Mouse (Mus musculus): ENCODE results near the gene Spag7. TPM values are rescaled to one million over a fixed set of nuclear protein-coding genes. Genes with fewer than 3 reads are reported as not detected.
A peak's percentile ranks its signal among the peaks of the same experiment; 100 is the strongest.

Gene Spag7
- polyA plus RNA-seq, 1 experiment from 2014 or later = 159 TPM

DNA sequence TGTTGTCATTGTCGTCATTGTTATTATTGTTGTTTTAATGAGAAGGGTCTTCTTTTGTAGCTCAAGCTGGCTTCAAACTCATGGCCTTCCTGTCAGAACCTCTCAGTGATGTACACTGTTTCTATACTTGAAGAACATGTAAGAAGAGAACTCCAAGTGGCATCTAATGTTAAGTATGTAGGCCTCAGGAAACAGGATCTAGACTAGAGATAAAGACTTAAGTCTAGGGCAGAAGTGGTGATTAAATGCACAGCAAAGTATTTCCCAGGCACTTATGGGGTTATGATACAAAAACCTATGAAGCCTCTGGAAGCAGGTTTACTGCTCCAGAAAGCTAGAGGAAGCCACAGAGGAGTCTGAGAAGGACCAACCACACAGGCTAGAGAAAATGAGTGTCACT is 30.9 kb downstream of the Spag7 start:
- Histone ChIP-seq H3K4me3 (no peak overlapping the region), H3K36me3 (0 out of 2 replicates have a peak, but pooled peaks cover 6% of the 10 kb centered on the region), H3K27ac (no peak overlapping the region), H3K4me1 (no peaks in the 10 kb centered on the region), H3K9ac (no peak overlapping the region), H3K9me3 (no peaks in the 10 kb centered on the region), H3K4me2 (no peak overlapping the region), H3K27me3 (no peaks in the 10 kb centered on the region)
- no peak for ATAC-seq (ENCODE audit: insufficient number of reproducible peaks, insufficient read depth, low FRiP score, low TSS enrichment, low read depth)
- 87% methylated on average over 1 of the region's 1 CpGs for WGBS

DNA sequence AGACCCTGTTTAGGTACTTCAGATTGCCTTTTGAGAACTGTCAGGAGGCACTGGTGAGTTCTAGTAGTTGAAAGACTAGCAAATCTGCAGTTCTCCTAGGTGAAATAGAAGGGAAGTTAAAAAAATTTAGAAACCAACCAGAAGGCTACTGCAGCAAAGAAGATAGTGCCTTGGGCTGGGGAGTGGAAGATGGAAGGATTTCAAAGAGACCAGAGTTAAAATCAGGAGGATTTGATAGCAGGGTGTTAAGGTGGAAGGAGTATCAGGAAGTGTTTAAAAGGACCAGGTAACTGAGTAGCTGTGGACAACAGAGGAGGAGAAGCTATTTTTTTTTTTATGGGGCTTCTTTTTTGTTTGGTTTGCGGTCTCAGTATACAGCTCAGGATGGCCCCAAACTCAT is 31.5 kb downstream of the Spag7 start:
- no peak overlapping the region for H3K9ac ChIP-seq
- H3K27me3 ChIP-seq = no peaks in the 10 kb centered on the region
- 0 out of 2 replicates have a peak, but pooled peaks cover 1% of the 10 kb centered on the region for H3K36me3 ChIP-seq
- H3K9me3 ChIP-seq = no peaks in the 10 kb centered on the region
- H3K4me3 ChIP-seq = no peak overlapping the region
- no peak overlapping the region for H3K27ac ChIP-seq
- no peak overlapping the region for H3K4me2 ChIP-seq
- WGBS = 89% methylated on average over 1 of the region's 1 CpGs
- no peaks in the 10 kb centered on the region for H3K4me1 ChIP-seq
- ATAC-seq (ENCODE audit: insufficient number of reproducible peaks, insufficient read depth, low FRiP score, low TSS enrichment, low read depth) = no peak

DNA sequence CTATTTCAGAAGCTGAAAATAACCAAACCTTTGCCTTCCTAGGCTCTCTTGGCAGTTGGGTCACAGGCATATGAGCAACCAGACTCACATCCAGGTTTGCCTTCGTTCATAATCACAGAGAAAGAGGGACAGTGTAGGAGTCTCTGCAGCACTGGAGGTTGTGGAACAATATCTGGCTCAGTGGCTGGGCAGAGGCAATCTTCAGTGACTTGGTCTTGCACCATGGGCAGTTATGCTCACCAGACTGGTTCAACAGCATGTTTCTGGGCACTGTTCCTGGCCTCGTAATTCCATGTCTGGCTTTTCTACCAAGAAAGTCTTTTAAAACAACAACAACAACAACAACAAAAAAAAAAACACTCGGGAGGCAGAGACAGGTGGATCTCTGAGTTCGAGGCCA is 33.6 kb downstream of the Spag7 start:
- Histone ChIP-seq H3K4me3 (no peak overlapping the region), H3K27me3 (no peaks in the 10 kb centered on the region), H3K36me3 (no peaks in the 10 kb centered on the region), H3K9me3 (no peaks in the 10 kb centered on the region), H3K4me2 (no peak overlapping the region), H3K9ac (no peak overlapping the region), H3K27ac (no peak overlapping the region), H3K4me1 (no peaks in the 10 kb centered on the region)
- WGBS = 77% methylated on average over 4 of the region's 4 CpGs
- ATAC-seq (ENCODE audit: insufficient number of reproducible peaks, insufficient read depth, low FRiP score, low TSS enrichment, low read depth) = no peak

DNA sequence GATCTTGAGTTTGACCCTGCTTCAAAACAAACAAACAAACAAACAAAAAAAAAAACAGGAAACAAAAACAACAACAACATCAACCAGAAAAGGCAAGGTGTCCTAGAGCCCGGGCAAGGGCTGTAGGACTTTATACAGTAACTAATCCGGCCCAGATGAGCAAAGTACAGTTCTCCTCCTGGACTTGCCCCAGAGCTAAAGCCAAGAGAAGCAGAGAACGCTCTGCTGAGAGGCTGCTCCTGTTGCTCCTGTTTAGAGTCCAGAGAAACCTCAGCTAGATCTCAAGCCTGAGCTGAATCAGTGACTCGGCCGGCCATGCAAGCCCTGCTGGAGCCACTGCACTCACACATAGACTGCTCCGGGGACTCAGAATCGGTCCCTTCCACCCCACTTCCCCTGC is 39.1 kb downstream of the Spag7 start:
- Histone ChIP-seq H3K36me3 (no peaks in the 10 kb centered on the region), H3K4me1 (no peaks in the 10 kb centered on the region), H3K27ac (no peak overlapping the region), H3K9ac (no peak overlapping the region), H3K4me2 (no peak overlapping the region), H3K4me3 (no peak overlapping the region), H3K27me3 (no peaks in the 10 kb centered on the region), H3K9me3 (no peaks in the 10 kb centered on the region)
- no peak for ATAC-seq (ENCODE audit: insufficient number of reproducible peaks, insufficient read depth, low FRiP score, low TSS enrichment, low read depth)
- 71% methylated on average over 7 of the region's 7 CpGs for WGBS

DNA sequence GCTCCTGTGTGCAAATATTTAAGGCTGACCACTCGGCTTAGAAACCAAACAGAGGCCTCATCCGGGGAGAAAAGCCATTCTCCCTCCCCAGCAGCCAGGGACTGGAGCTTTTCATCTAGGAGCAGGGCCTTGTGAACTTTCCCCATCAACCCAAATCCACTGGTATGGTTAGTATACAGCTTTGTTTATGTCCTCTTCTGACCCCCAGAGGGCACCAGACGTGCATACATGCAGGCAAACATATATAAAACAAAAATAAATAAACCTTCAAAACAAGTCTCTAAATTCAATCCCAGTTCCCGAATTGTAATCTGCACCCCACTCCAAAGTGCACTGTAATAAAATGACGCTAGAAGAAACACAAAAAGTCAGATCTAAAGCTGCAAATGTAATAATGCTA is 39.7 kb downstream of the Spag7 start:
- H3K36me3 ChIP-seq = no peaks in the 10 kb centered on the region
- H3K9me3 ChIP-seq = no peaks in the 10 kb centered on the region
- no peak overlapping the region for H3K4me3 ChIP-seq
- no peak overlapping the region for H3K27ac ChIP-seq
- no peak overlapping the region for H3K9ac ChIP-seq
- no peaks in the 10 kb centered on the region for H3K27me3 ChIP-seq
- H3K4me1 ChIP-seq = no peaks in the 10 kb centered on the region
- WGBS = 48% methylated on average over 5 of the region's 5 CpGs
- ATAC-seq (ENCODE audit: insufficient number of reproducible peaks, insufficient read depth, low FRiP score, low TSS enrichment, low read depth) = no peak
- H3K4me2 ChIP-seq = no peak overlapping the region

DNA sequence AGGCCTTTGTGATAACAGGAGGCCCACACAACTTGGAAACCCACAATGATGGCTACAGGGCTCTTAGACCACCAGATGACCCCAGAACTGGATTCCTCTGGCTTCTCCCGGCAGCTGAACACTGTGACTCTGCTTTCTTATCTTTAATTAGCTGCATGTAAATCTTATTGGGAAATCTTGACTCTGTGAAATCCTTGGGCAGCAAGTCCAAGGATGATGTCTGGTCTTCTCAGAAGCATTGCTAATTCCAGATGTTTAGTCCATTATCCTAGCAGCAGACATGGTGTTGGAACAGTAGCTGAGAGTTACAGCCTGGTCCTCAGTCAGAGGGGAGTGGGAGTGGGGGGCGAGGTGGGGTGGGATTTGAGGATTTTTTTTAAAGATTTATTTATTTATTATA is 40.8 kb downstream of the Spag7 start:
- 72% methylated on average over 2 of the region's 2 CpGs for WGBS

DNA sequence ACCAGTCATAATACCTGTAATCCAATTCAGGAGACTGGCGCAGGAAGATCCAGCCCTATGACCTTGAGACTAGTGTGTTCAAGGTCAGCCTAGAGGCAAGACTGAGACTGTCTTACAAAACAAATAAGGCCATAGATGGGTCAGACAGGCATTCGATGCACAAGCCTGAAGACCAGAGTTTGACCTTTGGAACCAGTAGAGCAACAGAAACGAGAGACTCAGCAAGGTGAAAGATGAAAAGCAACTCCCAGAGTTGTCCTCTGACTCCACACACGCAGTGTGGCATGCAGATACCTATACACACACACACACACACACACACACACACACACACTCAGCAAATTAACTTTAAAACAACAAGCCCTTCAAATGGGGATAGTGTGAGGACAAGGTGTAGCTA is 42.3 kb downstream of the Spag7 start:
- no peaks in the 10 kb centered on the region for H3K36me3 ChIP-seq
- H3K27me3 ChIP-seq = no peaks in the 10 kb centered on the region
- no peak overlapping the region for H3K9ac ChIP-seq
- H3K4me2 ChIP-seq = no peak overlapping the region
- no peak overlapping the region for H3K27ac ChIP-seq
- no peaks in the 10 kb centered on the region for H3K4me1 ChIP-seq
- H3K9me3 ChIP-seq = no peaks in the 10 kb centered on the region
- no peak for ATAC-seq (ENCODE audit: insufficient number of reproducible peaks, insufficient read depth, low FRiP score, low TSS enrichment, low read depth)
- no peak overlapping the region for H3K4me3 ChIP-seq
- WGBS = 66% methylated on average over 4 of the region's 4 CpGs

More for the DNA sequence above, 40.8 kb downstream of the Spag7 start:
- Histone ChIP-seq H3K4me1 (no peaks in the 10 kb centered on the region), H3K4me3 (no peak overlapping the region), H3K27ac (no peak overlapping the region), H3K4me2 (no peak overlapping the region), H3K27me3 (no peaks in the 10 kb centered on the region), H3K9me3 (no peaks in the 10 kb centered on the region), H3K36me3 (no peaks in the 10 kb centered on the region), H3K9ac (no peak overlapping the region)
- no peak for ATAC-seq (ENCODE audit: insufficient number of reproducible peaks, insufficient read depth, low FRiP score, low TSS enrichment, low read depth)

DNA sequence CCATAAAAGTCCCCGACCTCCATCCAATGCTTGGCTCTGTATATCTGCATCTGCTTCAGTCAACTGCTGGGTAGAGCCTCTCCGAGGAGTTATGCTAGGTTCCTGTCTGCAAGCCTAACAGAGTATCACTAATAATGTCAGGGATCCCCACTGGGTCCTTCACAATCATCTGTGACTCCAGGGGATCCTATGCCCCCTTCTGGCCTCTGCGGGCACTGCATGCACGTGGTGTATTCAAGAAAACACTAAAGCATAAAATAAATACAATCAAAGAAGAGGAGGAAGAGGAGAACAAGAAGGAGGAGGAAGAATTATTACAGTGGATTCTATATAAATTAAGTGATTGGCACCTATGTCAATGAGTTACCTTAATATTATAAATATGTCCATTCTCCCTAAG is 43.7 kb downstream of the Spag7 start:
- Histone ChIP-seq H3K36me3 (no peaks in the 10 kb centered on the region), H3K4me1 (no peaks in the 10 kb centered on the region), H3K9ac (no peak overlapping the region), H3K4me3 (no peak overlapping the region), H3K27me3 (no peaks in the 10 kb centered on the region), H3K27ac (no peak overlapping the region), H3K4me2 (no peak overlapping the region), H3K9me3 (no peaks in the 10 kb centered on the region)
- 49% methylated on average over 4 of the region's 4 CpGs for WGBS
- ATAC-seq (ENCODE audit: insufficient number of reproducible peaks, insufficient read depth, low FRiP score, low TSS enrichment, low read depth) = no peak

DNA sequence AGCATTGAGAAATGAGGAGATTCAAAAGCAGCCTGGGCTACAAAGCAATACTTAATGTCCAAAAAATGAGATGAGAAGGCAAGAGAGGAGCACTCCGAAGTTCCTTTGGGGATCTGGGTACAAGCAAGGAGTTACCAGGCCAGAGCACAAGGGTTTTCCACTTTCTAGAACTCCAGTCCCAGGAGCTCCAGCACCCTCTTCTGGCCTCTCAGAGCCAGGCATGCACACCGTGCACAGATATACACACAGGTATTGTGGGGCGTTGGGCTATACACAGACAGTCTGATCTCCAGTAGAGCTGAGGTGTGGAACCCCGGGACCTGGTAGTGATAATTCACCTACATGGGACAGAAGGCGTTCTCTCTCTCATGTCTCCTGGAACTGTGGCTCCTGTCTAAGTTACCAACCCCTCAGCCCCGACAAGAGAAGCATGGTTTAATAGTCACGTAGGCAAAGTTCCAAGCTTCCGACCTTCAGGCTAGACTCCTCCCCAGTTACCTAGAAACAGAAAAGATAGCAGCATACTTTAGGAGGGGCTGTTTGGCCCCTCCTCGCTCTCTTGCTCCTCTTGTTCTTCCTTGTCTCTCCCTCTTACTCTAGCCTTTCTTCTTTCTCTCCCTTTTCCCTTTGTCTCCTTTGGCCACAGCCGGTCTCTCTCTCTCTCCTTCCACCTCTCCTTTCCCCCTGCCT is 46.0 kb downstream of the Spag7 start:
- H3K4me3 ChIP-seq = no peak overlapping the region
- no peaks in the 10 kb centered on the region for H3K4me1 ChIP-seq
- no peaks in the 10 kb centered on the region for H3K27me3 ChIP-seq
- H3K4me2 ChIP-seq = no peak overlapping the region
- H3K36me3 ChIP-seq = no peaks in the 10 kb centered on the region
- H3K9ac ChIP-seq = no peak overlapping the region
- WGBS = 79% methylated on average over 10 of the region's 10 CpGs
- no peak overlapping the region for H3K27ac ChIP-seq
- no peaks in the 10 kb centered on the region for H3K9me3 ChIP-seq
- no peak for ATAC-seq (ENCODE audit: insufficient number of reproducible peaks, insufficient read depth, low FRiP score, low TSS enrichment, low read depth)

DNA sequence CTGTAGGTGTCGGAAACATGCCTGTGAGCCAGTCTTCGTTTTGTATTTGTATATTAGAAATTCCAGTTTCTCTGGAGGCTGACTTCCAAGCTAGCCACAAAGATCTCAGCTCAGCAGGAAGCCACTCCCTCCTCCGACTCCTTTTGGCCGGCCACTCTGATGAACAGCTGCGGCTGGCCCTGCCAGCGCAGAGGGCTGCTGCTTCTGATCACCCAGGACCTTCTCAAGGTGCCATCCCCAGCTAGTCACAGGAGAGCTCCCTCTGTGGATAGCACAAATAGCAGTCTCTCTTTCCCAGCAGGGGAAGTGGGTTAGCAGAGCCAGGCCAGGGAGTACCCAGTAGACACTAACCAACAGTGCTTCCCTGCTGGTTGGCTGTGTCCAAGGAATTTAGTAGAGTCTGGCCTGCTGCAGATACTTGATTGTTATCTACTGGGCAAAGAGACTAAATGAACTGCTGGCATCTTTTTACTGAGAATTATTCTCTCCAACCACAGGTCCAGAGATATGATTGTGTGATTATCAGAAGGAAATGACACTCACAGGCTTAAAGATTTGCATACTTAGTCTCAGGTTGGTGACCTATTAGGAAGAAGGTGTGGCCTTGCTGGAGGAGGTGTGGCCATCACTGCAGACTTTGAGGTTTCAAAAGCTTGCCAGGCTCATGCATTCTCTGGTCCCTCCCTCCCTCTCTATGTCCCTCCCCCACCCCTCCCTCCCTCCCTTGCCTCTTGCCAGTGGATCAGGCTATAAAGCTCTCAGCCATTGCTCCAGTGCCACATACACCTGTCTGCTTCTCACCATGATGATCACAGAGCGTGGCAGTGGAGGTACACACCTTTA is 47.0 kb downstream of the Spag7 start:
- Histone ChIP-seq H3K4me3 (no peak overlapping the region), H3K36me3 (no peaks in the 10 kb centered on the region), H3K9me3 (no peaks in the 10 kb centered on the region), H3K4me1 (no peaks in the 10 kb centered on the region), H3K9ac (peak overlapping the region; percentile 40; the same call in 1 of the 2 replicates), H3K27me3 (no peaks in the 10 kb centered on the region), H3K27ac (no peak overlapping the region), H3K4me2 (no peak overlapping the region)
- WGBS = 49% methylated on average over 7 of the region's 7 CpGs
- no peak for ATAC-seq (ENCODE audit: insufficient number of reproducible peaks, insufficient read depth, low FRiP score, low TSS enrichment, low read depth)

DNA sequence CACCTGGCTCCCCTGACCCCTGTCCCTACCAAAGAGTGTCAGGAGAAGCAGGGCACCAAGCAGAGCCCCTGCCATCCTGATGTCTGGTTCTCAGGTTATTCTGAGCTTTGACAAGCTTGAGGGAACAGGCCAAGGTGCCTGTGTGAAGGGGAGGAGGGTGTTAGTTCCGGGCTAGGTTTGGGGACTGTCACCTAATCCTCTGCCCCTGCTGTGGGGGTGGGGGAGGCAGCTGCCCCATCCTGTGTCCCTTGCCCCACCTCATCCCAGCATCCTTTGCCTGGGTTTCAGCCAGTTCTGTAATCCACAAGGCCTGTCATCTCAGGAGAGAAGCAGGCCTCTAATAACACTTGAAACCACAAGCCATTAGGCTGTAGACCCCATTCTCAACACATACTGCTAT is 50.1 kb downstream of the Spag7 start, which contains the start of gene Chrne:
Gene Chrne, minus strand, starts transcription at position 116 of the 400 bp plus-strand sequence.
- Histone ChIP-seq H3K36me3 (no peaks in the 10 kb centered on the region), H3K9me3 (no peaks in the 10 kb centered on the region), H3K4me3 (no peak within 1 kb of the TSS), H3K4me1 (peaks cover 18% of the 10 kb centered on the region), H3K27me3 (peaks cover 7% of the 10 kb centered on the region; the same call in 1 of the 2 replicates), H3K27ac (no peak within 1 kb of the TSS), H3K4me2 (no peak within 1 kb of the TSS), H3K9ac (no peak within 1 kb of the TSS)
- WGBS = 43% methylated on average over 1 of the region's 1 CpGs
- ATAC-seq (ENCODE audit: insufficient number of reproducible peaks, insufficient read depth, low FRiP score, low TSS enrichment, low read depth) = no peak
